Mouse (Mus musculus): ENCODE measurements around the gene Reep6.

Gene Reep6

GRCm38 (mm10) chr10:80383431-80383830, 53.7 kb downstream of the Reep6 start:
- DNase-seq (ENCODE audit: low read depth in 1 of 2, low spot score in 2 of 2) = no peak

- DNase-seq (ENCODE audit: low read depth in 1 of 2, low spot score in 2 of 2) = no peak
Measured at GRCm38 (mm10) chr10:80384115-80384639, 54.4 kb downstream of the Reep6 start.

- DNase-seq (ENCODE audit: low read depth in 1 of 2, low spot score in 2 of 2) = no peak
Measured at GRCm38 (mm10) chr10:80384709-80385108, 55.0 kb downstream of the Reep6 start.

GRCm38 (mm10) chr10:80385310-80385709, 55.6 kb downstream of the Reep6 start:
- no peak for DNase-seq (ENCODE audit: low read depth in 1 of 2, low spot score in 2 of 2)
